Mouse (Mus musculus): ENCODE results near the gene Mfsd14a.
"Not testable (repeated sequence)": the region's sequence is repeated elsewhere in the genome, so short reads cannot be mapped to it uniquely, and the experiment has no call there.

DNA sequence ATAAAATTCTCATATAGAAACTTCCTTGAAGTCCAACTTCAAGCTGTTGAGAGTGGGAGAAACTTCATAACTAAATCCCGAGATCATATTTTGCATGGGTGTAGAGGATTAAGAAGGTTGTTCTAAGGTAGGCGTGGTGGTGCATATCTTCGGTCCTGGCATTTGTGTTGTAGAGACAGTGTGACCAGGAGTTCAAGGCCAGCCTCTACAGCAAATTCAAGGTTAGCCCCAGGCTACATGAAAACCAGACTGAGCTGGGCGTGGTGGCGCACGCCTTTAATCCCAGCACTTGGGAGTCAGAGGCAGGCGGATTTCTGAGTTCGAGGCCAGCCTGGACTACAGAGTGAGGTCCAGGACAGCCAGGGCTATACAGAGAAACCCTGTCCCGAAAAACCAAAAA, 1.8 kb upstream of the Mfsd14a start:
- not testable (repeated sequence) for TF ChIP-seq CTCF (IDR thresholded peaks at IDR 0.05; ENCODE audit: extremely low read depth, insufficient read depth, insufficient read length, insufficient replicate concordance); POLR2A (IDR thresholded peaks at IDR 0.05; ENCODE audit: low read depth, low read length)
